Mouse (Mus musculus): ENCODE results near the gene Bmper. TPM values are rescaled to one million over a fixed set of nuclear protein-coding genes. Genes with fewer than 3 reads are reported as not detected.

Gene Bmper
- polyA plus RNA-seq, 1 experiment: 17.2 TPM

GRCm38 (mm10) chr9:23396186-23396585, 173.3 kb downstream of the Bmper start:
- peaks cover 10% of the 10 kb centered on the region for H3K4me1 ChIP-seq (ENCODE audit: control insufficient read depth, insufficient read depth, low read length)
- H3K27ac ChIP-seq (ENCODE audit: insufficient read depth, low read length): no peak overlapping the region
- H3K4me3 ChIP-seq (ENCODE audit: insufficient read depth, low read length): no peak overlapping the region
- no peak for TF ChIP-seq POLR2A (IDR thresholded peaks at IDR 0.05; ENCODE audit: low read depth, low read length)
- TF ChIP-seq CTCF (IDR thresholded peaks at IDR 0.05; ENCODE audit: borderline replicate concordance, insufficient read depth, low read length): no peak

- no peak overlapping the region for H3K4me3 ChIP-seq (ENCODE audit: insufficient read depth, low read length)
- no peak for TF ChIP-seq POLR2A (IDR thresholded peaks at IDR 0.05; ENCODE audit: low read depth, low read length)
- no peak for TF ChIP-seq CTCF (IDR thresholded peaks at IDR 0.05; ENCODE audit: borderline replicate concordance, insufficient read depth, low read length)
- peaks cover 10% of the 10 kb centered on the region for H3K4me1 ChIP-seq (ENCODE audit: control insufficient read depth, insufficient read depth, low read length)
- H3K27ac ChIP-seq (ENCODE audit: insufficient read depth, low read length): no peak overlapping the region
Observed at GRCm38 (mm10) chr9:23397876-23398275, 175.0 kb downstream of the Bmper start.

- no peak overlapping the region for H3K27ac ChIP-seq (ENCODE audit: insufficient read depth, low read length)
- H3K4me3 ChIP-seq (ENCODE audit: insufficient read depth, low read length): no peak overlapping the region
- TF ChIP-seq CTCF (IDR thresholded peaks at IDR 0.05; ENCODE audit: borderline replicate concordance, insufficient read depth, low read length): no peak
- no peak for TF ChIP-seq POLR2A (IDR thresholded peaks at IDR 0.05; ENCODE audit: low read depth, low read length)
- peaks cover 8% of the 10 kb centered on the region for H3K4me1 ChIP-seq (ENCODE audit: control insufficient read depth, insufficient read depth, low read length)
Observed at GRCm38 (mm10) chr9:23399638-23400284, 176.9 kb downstream of the Bmper start.

- no peaks in the 10 kb centered on the region for H3K4me1 ChIP-seq (ENCODE audit: control insufficient read depth, insufficient read depth, low read length)
- no peak overlapping the region for H3K27ac ChIP-seq (ENCODE audit: insufficient read depth, low read length)
- H3K4me3 ChIP-seq (ENCODE audit: insufficient read depth, low read length): no peak overlapping the region
- TF ChIP-seq CTCF (IDR thresholded peaks at IDR 0.05; ENCODE audit: borderline replicate concordance, insufficient read depth, low read length): no peak
- TF ChIP-seq POLR2A (IDR thresholded peaks at IDR 0.05; ENCODE audit: low read depth, low read length): no peak
Observed at GRCm38 (mm10) chr9:23407416-23407815, 184.5 kb downstream of the Bmper start.

- H3K4me3 ChIP-seq (ENCODE audit: insufficient read depth, low read length): no peak overlapping the region
- H3K4me1 ChIP-seq (ENCODE audit: control insufficient read depth, insufficient read depth, low read length): no peaks in the 10 kb centered on the region
- H3K27ac ChIP-seq (ENCODE audit: insufficient read depth, low read length): no peak overlapping the region
- TF ChIP-seq POLR2A (IDR thresholded peaks at IDR 0.05; ENCODE audit: low read depth, low read length) (no peak), CTCF (IDR thresholded peaks at IDR 0.05; ENCODE audit: borderline replicate concordance, insufficient read depth, low read length) (no peak)
Observed at GRCm38 (mm10) chr9:23407935-23408781, 185.3 kb downstream of the Bmper start.

- Histone ChIP-seq H3K4me1 (ENCODE audit: control insufficient read depth, insufficient read depth, low read length) (no peaks in the 10 kb centered on the region), H3K27ac (ENCODE audit: insufficient read depth, low read length) (no peak overlapping the region), H3K4me3 (ENCODE audit: insufficient read depth, low read length) (no peak overlapping the region)
- TF ChIP-seq POLR2A (IDR thresholded peaks at IDR 0.05; ENCODE audit: low read depth, low read length) (no peak), CTCF (IDR thresholded peaks at IDR 0.05; ENCODE audit: borderline replicate concordance, insufficient read depth, low read length) (no peak)
Observed at GRCm38 (mm10) chr9:23410567-23410966, 187.7 kb downstream of the Bmper start.

- Histone ChIP-seq H3K27ac (ENCODE audit: insufficient read depth, low read length) (no peak overlapping the region), H3K4me1 (ENCODE audit: control insufficient read depth, insufficient read depth, low read length) (no peaks in the 10 kb centered on the region)
Observed at GRCm38 (mm10) chr9:23412956-23413355, 190.1 kb downstream of the Bmper start.

GRCm38 (mm10) chr9:23419107-23419506, 196.2 kb downstream of the Bmper start:
- TF ChIP-seq CTCF (IDR thresholded peaks at IDR 0.05; ENCODE audit: borderline replicate concordance, insufficient read depth, low read length): no peak
- no peak for TF ChIP-seq POLR2A (IDR thresholded peaks at IDR 0.05; ENCODE audit: low read depth, low read length)
- Histone ChIP-seq H3K4me1 (ENCODE audit: control insufficient read depth, insufficient read depth, low read length) (no peaks in the 10 kb centered on the region), H3K4me3 (ENCODE audit: insufficient read depth, low read length) (no peak overlapping the region), H3K27ac (ENCODE audit: insufficient read depth, low read length) (no peak overlapping the region)

More at GRCm38 (mm10) chr9:23412956-23413355, 190.1 kb downstream of the Bmper start:
- TF ChIP-seq POLR2A (IDR thresholded peaks at IDR 0.05; ENCODE audit: low read depth, low read length) (no peak), CTCF (IDR thresholded peaks at IDR 0.05; ENCODE audit: borderline replicate concordance, insufficient read depth, low read length) (no peak)
- no peak overlapping the region for H3K4me3 ChIP-seq (ENCODE audit: insufficient read depth, low read length)

- no peak for TF ChIP-seq CTCF (IDR thresholded peaks at IDR 0.05; ENCODE audit: borderline replicate concordance, insufficient read depth, low read length)
- TF ChIP-seq POLR2A (IDR thresholded peaks at IDR 0.05; ENCODE audit: low read depth, low read length): no peak
- Histone ChIP-seq H3K4me3 (ENCODE audit: insufficient read depth, low read length) (no peak overlapping the region), H3K27ac (ENCODE audit: insufficient read depth, low read length) (no peak overlapping the region), H3K4me1 (ENCODE audit: control insufficient read depth, insufficient read depth, low read length) (no peaks in the 10 kb centered on the region)
Observed at GRCm38 (mm10) chr9:23423748-23424147, 200.9 kb downstream of the Bmper start.

GRCm38 (mm10) chr9:23432631-23433030, 209.8 kb downstream of the Bmper start:
- TF ChIP-seq CTCF (IDR thresholded peaks at IDR 0.05; ENCODE audit: borderline replicate concordance, insufficient read depth, low read length) (no peak), POLR2A (IDR thresholded peaks at IDR 0.05; ENCODE audit: low read depth, low read length) (no peak)
- Histone ChIP-seq H3K4me3 (ENCODE audit: insufficient read depth, low read length) (no peak overlapping the region), H3K4me1 (ENCODE audit: control insufficient read depth, insufficient read depth, low read length) (no peaks in the 10 kb centered on the region), H3K27ac (ENCODE audit: insufficient read depth, low read length) (no peak overlapping the region)

Measured in embryonic fibroblast, embryonic 13.5 days (primary cell).